Mouse (Mus musculus) layer of hippocampus, adult 9-11 months (tissue): ENCODE measurements around the gene Spast.

Experiments used
- DNase-seq: peaks from one replicate; pipeline ENCODE4 v3.0.0; 2022

Spast gene

GRCm38 (mm10) chr17:74431481-74431880 lies 92.7 kb downstream of the Spast start:
- DNase-seq, result peak; percentile 17

DNA sequence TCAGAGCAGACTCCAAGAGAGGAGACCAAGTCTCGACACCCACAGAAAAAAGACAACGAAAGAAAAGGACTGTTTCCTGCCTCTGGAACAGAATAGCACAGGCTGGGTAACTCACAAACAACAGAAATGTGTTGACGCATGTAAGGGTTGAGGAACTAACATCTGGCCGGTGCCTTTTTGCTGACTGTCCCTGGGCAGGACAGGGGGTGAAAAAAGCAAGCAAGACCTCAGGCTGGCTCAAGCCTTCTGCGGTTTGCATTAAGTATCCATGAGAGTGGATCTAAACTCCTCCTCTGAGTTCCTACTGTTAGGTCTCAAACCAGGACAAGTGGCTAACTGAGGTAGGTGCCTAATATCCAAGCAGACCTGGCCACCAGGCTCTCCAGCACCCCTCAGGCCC lies 93.8 kb downstream of the Spast start:
- DNase-seq, result no peak

GRCm38 (mm10) chr17:74437762-74438161 lies 99.0 kb downstream of the Spast start:
- DNase-seq, result no peak

DNA sequence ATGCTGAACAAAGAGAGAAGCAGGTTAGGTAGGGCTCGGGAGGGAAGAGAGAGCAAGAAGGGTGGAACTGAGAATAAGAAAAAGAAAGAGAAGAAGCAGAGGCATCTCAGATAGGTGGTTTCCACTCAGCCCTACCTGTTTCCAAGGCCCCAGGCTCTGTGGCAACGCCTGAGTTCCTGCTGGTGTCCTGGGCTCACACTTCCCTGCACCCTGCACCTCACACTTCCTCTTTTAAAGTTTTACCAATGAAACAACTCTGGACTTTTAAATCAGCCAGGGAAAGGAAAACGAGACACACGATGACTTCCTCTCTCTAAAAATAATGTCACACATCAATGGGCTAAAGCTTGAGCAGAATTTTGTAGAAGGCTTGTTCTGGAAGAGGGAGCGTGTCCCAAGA lies 101.7 kb downstream of the Spast start:
- DNase-seq, result no peak
